Mouse (Mus musculus) T-helper 17 cell (primary cell): ENCODE results near the gene Olfr610.
"Not testable (repeated sequence)": the region's sequence is repeated elsewhere in the genome, so short reads cannot be mapped to it uniquely, and the experiment has no call there.

Experiments used
- in situ Hi-C, 2 experiments: fragments of 300-600 bp; cut with MboI, MseI; formaldehyde crosslinking; loops; 1 replicate in 1 of 2; 2 replicates in 1 of 2; pipeline ENCODE4 v1.15.1; 2025; ENCODE audit warnings: high pct_unique_total_duplicates in 2 of 2

The Olfr610 gene

DNA sequence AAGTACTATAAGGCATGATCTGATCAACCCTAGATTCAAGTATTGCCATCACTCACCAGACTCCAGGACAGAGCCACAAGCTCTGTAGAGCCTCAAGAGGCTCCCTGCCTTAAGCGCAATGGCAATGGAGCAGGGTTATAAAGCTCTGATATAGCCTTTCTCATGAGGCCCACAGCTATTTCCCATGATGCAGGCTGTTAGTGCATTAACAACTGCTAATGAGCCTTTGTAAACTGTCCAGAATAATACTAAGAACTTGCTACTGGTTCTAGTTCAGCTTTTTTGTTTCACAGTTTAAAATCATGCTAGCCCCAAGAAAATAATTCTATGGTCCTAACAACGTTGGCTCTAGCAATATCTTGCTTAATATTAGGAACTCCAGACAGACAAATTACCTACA is at the start of gene Olfr610:
Gene Olfr610 (minus strand): TSS at position 101 of the 400 bp plus-strand sequence.
- in situ Hi-C loops, result no loop called here

DNA sequence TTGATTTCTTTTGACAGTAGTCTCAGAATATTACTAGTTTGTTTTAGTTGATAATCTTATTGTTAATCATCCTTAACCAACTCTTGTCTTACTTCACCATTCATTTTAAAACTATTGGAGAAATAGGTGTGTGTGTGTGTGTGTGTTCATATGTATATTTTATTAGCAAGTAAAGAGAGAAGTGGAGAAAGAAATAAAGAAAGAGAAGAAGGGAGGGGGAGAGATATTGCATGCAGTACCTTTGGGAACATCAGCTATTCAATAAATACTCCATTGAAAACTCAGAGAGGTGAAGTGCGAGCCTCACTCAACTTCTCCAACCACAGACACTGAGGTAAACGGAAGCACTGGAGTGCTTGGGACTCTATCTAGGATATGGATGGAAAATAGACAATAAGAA is 43.9 kb upstream of the Olfr610 start, which contains the start of gene Olfr615:
Gene Olfr615 (plus strand): TSS at position 301 of the 400 bp plus-strand sequence.
- in situ Hi-C loops, result no loop called here

DNA sequence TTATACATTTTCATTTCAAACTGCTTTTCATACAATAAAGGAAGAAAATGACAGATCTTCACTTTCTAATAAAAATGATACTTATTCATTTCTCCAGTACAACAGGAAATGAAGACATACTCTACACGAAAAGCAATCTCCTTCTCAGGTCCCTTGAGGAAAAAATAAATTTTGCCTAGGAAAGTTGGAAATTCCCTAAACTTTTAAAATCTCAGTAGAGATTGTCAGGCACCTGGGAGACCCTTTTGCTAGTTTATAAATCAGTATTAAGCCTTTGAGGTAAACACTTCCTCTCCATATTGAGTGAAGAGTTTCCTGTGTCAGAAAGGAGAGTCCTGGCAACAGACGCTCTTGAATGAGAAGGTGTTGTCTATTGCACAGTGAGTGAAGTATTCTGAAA is 35.9 kb upstream of the Olfr610 start, which contains the start of gene Olfr613:
Gene Olfr613 (plus strand): TSS at position 301 of the 400 bp plus-strand sequence.
- in situ Hi-C loops, result no loop called here

DNA sequence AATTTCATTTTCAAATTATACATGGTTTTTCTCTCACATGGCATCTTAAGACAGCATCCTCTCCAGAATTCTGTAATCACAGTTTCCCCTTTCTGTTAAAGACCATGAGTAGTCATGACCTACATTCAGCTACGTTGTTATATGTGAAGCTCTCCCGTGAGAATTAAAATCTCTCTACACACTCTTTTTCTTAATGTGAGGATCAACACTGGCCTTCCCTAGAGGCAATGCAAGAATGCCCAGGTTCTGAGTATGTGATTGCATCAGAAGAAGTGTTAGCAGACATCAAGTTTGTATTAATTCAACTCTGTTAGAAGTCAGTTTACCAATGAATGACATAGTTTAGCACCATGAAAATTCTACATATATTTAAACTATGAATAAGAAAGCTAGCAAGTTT is 30.7 kb upstream of the Olfr610 start, which contains the start of gene Olfr612:
Gene Olfr612 (minus strand): TSS at position 101 of the 400 bp plus-strand sequence.
- in situ Hi-C loops, result not testable (repeated sequence)

DNA sequence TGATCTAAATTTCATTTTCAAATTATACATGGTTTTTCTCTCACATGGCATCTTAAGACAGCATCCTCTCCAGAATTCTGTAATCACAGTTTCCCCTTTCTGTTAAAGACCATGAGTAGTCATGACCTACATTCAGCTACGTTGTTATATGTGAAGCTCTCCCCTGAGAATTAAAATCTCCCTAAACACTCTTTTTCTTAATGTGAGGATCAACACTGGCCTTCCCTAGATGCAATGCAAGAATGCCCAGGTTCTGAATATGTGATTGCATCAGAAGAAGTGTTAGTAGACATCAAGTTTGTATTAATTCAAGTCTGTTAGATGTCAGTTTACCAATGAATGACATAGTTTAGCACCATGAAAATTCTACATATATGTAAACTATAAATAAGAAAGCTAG is 8.8 kb upstream of the Olfr610 start, which contains the start of gene Olfr611:
Gene Olfr611 (minus strand): TSS at position 101 of the 400 bp plus-strand sequence.
- in situ Hi-C loops, result not testable (repeated sequence)

DNA sequence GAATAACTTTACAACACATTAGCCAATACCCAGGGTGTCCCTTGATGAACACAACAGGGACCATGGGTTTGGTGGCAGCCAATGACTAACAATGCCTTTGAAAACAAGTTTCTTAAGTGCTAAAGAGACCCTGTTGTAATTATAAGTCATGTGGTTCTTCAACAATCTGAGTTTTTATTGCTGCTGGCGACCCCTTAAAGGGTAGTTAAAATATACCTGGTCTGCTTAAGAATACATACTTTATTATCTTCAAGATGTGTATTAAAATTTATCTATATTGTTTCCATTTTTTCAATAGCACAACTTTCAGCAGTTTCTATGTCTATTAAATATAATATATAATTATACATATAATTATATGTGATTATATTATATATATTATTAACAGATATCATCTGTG is 14.0 kb downstream of the Olfr610 start, which contains the start of gene Olfr609:
Gene Olfr609 (minus strand): TSS at position 101 of the 400 bp plus-strand sequence.
- in situ Hi-C loops, result no loop called here

DNA sequence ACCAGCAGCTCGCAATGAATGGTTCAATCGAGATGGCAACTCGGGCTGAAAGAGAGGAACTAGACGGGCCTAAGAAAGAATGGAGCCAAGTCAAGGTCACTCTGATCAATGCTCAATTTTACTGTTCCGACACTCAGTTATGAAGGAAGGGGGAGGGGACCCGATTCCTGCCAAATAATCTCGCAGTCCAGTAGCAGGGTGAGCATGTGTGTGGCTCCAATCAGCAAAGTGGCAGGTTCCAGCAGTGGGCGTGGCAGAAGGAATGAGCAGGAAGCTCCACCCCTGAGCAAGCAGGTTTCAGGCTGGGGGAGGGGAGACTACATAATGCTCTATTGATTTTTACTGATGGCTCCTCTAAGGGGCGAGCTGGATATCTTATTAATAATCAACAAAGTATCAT is 34.8 kb downstream of the Olfr610 start:
- in situ Hi-C loops, result not testable (repeated sequence)

DNA sequence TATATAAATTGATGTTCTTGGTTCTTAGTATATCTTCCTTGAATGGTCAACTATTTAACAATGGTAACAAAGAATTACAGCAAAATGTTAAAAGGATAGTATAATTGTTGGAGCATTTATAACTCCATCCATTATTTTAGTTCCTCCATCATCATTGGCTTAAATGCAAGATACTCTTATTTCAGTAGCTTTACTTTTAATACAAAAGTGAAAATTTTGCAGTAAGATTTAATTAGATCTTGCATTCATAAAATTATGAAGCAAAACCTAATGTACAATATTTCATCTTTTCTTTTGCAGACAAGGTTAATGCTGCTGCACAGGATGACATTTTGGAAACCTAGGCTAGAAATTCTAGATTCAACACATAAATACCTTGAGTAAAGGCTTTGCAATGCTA is 42.3 kb downstream of the Olfr610 start, which contains the start of gene Olfr608:
Gene Olfr608 (plus strand): TSS at position 301 of the 400 bp plus-strand sequence.
- in situ Hi-C loops, result no loop called here

DNA sequence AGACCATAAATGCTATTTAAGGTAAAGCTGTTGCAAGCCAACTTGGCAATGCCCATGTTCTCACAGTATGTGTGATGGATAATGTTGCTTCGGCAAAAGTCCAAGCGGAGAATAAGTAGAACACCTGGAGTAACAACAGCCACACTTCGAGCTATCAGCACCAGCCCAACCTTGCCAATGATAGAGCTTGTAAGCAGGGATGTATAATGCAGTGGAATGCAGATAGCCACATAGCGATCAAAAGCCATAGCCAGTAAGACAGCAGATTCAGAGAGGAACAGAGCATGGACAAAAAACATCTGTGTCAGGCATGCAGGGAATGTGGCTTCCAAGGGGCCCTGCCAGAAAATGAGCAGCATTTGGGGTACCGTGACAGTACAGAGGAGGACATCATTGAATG is 51.3 kb downstream of the Olfr610 start:
- in situ Hi-C loops, result no loop called here
